Mouse (Mus musculus) liver, postnatal 0 days (tissue): Measurements from ENCODE around the gene Bend7.

Source experiments
- CTCF ChIP-seq: sonication (generic); IDR thresholded peaks from 2 replicates; pipeline ENCODE4 v1.5.1; 2016; ENCODE audit warnings: antibody characterized with exemption, low read depth
- EP300 ChIP-seq: IDR thresholded peaks from 2 replicates; pipeline ENCODE4 v1.6.1; 2016; ENCODE audit warnings: antibody characterized with exemption, low read depth, mild to moderate bottlenecking

DNA sequence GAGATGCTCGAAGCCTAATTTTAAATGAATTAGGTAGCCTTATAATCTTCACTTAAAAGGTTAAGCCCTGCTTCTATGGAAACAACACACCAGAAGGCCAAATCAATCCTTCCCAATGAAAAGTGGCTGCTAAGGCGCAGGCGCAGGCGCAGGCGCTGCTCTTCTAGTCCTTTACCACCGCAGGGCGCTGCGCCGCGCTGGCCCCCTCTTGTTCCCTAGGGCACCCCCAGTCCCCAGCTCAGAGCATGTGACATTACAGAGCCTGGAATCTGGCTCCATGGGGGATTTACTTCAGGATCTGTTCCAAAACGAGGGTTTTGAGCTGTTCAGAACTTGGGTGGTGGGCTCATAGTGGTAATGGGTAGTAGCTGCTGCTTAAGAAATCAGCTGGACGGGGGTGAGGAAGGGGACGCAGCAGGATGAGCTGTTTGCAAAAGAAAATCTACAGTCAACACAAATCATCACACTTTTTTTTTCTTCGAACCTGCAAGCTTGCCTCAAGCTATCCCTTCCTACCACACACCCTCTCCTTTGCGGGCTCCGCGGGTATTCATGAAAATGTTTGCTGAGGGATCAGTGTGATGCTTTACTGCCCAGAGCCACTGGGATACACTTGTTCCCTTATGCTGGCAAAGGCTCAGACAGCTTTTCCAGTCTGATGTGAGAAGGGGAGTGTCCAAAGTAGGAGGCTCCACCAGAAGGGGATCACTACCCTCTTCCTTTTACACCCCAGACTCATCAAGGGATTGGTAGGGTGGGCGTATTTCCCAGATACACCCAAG is 85.0 kb downstream of the Bend7 start:
- TF ChIP-seq CTCF = no peak
- TF ChIP-seq EP300 = no peak
